Mouse (Mus musculus) urinary bladder, postnatal 10 days (tissue): ENCODE measurements around the gene Polr3f.

Source experiments
- DNase-seq: peaks from one replicate; pipeline ENCODE4 v3.0.0; 2022; ENCODE audit warnings: low spot score

Polr3f gene

DNA sequence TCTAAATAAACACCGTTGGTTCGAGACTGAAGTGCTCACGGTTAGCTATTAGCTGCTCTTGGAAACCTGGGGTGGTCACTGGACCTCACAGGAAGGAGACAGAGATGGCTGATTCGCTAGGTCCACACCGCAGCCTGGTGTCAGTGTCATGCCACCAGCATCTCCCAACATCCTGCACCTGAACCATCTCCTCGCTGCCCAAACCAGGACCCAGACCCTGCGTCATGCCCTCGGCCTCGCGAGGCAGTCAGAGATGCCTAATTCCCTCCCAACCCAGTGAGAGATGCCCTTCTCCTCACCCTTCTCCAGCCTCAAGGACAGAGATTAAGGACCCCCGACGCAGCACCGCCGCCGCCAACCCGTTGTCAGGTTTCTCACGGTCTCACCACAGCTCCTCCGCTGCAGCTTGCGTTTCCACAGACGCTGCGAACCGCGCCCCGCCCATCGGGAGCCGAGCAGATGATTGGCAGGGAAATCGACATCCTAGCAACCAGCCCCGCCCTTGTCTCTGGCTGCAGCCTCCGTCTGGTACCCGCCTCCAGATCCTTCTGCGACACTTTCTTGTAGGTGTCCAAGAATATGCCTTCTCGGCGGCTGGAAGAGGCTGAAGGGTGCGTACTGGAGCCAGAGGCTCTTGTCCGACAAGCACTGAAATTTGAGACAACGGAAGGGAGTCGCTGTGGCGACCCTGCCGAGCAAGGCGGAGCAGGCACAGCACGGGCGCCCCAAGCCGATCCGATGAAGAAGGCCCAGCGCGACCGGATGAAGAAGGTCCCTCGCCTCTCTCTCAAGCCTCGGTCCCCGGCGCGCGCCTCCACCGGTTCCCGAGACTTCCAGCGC is at the start of gene Polr3f, which contains the start of gene Dzank1:
TSS of gene Polr3f (plus strand) at position 738 of the 840 bp plus-strand sequence.
TSS of gene Dzank1 (minus strand) at position 434 of the 840 bp plus-strand sequence.
- DNase-seq: peak; percentile 84

DNA sequence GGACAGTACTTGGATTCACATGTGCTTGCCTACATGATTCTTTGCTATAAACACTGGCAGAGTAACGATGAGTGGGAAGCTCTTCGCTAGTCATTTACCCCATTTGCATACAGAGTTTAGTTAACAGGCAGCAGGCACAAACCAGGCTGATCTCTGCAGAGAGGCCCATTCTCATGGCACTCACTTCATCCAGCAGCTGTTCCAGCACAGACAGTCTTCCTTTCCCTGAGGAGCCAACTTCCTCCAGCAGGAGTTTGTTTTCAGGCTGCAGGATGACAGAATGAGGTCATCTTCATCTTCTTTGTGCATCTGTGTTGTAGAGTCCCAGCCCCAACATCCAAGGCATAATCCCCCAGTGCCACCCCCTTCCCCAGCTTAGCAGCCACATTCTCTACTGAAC is 48.1 kb upstream of the Polr3f start:
- no peak for DNase-seq

DNA sequence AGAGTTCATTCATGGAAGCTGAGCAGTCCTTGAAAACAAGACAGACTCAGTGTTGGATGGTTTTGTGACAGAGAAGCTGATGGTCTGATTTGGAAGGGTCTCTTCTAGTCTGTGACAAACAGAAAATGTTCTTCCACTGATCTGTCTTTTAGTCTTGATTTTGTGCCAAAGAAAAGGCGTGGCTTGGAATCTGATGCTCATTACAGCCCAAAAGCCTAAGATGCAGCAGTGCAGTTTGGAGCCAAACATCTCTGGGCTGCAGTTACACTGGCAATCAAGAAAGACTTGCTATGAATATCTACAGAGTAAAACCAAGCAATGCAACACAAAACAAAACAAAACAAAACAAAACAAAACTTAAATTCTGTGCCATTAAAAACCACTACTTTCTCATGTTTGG is 43.4 kb upstream of the Polr3f start:
- no peak for DNase-seq

DNA sequence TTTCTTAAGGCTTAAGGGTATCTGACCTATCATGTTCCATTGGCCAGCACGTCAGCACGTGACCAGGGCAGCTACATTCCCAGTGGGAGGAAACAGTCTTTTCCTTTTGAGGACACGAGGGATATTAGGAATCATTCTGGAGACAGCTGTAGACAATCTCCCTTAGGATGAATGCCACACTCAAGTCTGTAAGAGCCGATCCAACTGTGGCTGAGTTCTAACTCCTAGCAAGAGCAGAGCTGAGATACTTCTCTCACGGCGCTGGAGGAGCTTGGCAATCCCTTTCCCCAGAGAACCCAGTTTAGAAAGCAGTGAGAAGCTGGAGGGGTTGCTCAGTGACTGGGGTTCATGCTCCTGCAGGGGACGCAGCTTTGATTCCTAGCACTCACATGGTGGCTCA is 42.1 kb upstream of the Polr3f start:
- no peak for DNase-seq

DNA sequence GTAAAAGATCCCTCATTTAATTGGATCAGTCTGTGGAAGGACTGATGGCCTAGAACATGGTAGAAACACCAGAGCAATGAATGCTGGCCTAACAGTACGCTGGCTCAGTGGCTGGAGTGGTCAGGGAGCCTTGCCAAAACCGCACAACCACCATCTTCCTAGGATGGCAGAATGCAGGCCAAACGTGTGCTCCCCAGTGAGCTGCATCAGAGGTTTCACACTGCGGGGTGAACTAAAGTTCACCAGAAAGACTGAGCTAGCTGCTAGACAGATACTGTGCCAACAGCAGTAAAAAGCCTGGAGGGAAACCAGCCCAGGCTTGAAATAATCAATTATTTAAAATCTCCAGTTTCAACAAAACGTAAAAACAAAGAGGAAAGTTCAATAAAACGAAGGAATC is 40.0 kb upstream of the Polr3f start:
- no peak for DNase-seq

DNA sequence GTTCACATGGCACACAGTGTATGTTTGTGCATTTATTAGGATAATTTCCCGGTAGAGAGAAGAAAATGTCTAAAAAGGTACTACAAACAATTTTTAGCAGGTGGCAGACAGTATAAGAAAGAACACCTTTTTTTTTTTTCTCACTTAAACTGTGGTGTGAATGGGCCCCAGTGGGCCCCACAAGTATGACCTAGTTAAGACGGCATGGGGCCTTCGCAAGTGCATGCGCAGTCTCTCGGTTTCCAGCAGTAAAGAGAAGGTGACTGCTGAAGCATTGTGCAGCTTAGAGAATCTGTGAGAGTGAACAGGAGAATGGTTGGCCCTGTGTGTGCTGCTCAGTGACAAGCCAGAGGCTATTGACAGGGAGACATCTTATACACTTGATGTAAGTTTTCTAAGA is 38.2 kb upstream of the Polr3f start:
- DNase-seq: no peak

DNA sequence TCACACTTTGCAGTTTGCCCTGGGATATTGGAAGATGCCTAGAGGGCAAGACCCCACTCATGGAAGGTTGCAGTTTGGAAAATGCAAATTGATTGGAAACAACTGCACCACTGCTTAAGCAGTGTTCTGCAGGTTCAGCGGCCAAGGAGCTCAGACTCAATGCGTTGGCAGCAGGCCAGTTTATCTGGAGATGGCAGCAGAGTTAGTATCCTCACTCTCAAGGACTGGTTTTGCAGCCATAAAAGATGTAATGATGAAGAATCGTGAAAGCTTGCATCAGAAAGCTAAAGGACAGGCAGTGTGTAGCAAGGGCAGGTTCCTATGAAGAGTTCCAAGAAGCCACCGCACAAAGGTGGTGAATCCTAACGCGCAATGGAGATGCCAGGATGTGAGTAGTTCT is 25.4 kb upstream of the Polr3f start:
- DNase-seq: no peak

DNA sequence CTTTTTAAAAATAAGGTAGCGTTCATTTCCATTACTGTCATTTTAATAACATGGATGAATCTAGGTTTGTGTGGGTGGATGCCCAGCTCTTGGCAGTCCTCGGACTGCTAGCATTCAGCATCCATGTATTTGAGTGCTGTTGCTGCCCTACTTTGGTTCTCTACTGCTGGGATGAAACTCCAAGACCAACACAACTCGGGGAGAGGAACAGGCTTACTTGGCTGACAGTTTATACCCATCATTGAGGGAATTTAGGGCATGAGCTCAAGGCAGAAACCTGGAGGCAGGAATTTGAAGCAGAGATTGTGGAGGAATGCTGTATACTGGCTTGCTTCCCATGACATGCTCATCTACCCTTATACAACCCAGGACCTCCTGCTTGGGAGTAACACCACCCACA is 12.9 kb upstream of the Polr3f start:
- DNase-seq: no peak

DNA sequence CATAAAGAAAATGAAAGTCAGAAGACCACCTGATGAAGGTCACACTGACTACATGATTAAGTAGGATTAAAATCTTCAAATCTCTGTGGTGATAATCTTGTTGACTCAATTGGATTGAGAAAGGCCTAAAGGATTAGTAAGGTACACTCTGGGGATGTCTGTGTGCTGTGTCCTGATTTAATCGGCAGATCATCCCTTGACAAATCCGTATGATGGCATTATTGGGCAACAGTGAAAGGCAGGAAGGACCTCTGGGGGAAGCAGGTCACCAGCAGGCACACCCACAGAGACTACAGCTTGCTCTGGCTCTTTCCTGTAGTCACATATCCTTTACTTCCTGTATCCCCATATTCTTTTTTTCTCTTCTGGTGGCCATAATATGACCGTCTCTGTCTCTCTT is 7.7 kb upstream of the Polr3f start:
- no peak for DNase-seq

DNA sequence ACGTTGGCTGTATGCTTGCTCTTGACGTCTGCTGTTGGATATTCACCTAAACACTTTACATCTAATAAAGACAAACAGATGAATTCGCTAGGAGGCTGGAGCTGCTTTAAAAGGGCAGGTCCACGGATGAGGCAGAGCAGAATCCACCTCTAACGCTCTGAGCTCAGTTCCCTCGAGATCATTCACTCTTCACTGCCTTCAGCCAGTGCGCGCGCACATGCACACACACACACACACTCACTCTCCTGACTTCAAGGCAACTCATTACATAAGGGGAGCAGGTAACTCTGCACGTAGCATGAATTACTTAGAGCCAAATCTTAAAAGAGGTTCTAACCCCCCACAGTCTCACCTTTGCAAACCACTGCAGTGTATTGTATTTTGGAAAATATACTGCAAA is 1.7 kb upstream of the Polr3f start:
- DNase-seq: no peak

DNA sequence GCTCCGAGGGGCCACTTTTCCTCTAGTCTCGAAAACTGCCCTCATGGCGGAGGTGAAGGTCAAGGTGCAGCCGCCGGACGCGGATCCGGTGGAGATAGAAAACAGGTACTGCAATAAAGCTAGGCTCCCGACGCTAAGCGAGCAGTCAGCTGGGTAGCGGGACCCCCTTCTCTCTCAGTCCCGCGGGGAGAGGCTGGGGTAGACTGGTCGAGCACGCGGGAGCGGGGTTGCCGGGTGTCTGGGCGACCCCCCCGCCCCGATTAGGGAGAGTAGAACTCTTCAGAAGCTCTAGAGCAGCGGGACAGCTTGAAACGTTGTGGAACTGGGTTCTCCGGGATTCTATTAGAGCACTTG is 280 bp downstream of the Polr3f start:
- no peak for DNase-seq

DNA sequence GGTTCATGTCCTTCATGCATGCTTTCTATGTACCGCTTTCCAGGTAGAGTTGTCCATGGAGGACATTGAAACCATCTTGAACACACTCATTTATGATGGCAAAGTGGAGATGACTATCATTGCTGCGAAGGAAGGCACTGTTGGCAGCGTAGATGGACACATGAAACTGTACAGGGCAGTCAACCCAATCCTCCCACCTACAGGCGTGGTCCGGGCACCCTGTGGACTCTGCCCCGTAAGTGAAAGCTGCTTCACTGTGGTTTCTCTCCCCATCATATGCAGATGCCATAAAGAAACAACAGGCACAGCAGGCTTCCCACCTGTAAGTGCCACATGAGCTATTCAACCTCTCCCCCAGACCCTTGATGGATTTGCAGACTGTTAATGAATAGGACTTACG is 9.6 kb downstream of the Polr3f start:
- DNase-seq: no peak

DNA sequence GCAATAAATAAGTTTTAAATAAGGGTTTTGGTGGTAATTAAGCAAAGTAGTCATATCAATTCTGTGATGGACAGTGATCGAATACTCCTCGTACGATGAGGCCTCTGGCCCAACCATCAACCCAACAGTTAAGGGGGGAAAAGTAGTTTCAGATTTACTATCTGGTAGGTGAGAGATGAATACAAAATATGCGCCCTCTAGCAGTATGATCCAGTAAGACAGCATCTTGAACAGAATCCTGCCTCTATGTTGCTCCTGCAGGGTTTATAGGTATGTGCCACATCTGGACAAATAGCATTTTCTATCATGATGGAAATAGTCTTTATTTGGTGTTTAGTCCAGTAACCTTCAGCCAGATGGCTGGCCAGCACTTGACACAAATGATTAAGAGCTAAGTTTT is 13.7 kb downstream of the Polr3f start:
- no peak for DNase-seq

DNA sequence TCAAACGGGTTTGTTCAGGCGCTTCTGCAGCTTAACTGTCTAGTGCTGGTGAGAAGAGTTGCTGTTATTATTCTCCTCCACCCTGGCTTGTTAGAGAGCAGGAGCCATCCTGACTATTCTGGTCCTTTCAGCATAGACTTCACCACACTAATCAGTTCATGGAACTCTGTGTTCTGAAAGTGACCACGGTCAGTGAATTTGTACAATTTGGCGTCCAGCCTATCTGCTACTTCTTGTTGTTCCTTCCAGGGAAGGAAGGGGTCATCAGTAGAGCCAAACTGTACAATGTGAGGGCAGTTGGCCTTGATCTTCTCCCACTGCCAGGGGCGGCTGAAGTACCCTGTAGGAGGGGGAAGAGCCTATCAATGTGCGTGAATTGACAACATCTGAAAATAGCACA is 16.2 kb downstream of the Polr3f start:
- DNase-seq: no peak

DNA sequence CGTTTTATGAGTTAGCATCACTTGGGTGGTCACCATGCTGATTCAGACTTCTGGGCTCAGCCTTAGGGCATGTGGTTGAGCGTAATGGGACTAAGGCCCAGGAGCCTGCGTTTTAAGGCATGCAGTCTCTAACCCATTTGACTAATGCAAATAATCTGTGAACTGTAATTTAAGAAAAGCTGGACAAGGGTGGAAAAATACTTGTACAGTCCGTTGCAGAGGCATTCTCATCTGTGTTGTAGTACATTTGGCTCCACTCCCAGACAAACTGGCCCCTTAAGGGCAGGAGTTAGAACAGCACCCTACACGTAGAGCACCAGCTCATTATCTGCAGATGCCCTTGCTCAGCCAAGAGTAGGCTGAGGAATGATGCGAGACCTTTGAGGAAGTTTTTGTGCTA is 17.1 kb downstream of the Polr3f start:
- DNase-seq: no peak

DNA sequence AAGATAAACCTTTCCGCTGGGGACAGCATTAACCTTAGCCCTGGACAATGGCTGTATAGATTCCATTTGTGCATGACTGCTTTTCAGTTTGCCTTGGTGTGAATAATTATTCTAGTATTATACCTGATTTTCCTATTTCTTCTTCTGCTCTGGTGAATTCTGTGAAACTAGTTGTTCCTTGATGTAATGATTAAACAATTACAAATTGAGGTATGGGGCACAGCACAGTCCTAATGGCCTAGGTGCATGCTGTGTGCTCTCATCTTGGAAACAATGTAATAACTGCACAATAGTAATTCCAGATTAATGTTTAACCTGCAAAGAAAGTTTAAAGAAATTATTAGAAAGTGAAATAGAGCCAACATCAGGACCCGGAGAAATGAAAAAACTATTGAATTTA is 17.5 kb downstream of the Polr3f start:
- no peak for DNase-seq

DNA sequence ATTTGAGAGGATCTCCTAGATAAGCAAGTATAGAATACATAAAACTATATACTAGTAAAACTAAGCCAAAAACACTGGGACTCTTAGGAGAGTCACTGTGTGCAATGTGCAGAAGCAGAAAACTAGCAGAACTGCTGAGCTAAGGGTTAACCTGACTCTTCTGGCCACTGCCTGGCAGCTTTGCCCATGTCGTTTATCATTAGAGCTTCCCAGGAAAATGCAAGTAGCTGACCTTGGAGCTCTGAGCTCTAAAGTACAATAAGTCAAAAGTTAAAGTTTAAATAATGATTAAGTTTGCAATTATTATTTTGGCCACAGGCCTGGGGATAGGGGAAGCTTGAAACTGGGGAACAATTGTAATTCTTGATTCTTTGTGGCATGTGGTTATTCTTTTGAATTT is 18.0 kb downstream of the Polr3f start:
- no peak for DNase-seq

DNA sequence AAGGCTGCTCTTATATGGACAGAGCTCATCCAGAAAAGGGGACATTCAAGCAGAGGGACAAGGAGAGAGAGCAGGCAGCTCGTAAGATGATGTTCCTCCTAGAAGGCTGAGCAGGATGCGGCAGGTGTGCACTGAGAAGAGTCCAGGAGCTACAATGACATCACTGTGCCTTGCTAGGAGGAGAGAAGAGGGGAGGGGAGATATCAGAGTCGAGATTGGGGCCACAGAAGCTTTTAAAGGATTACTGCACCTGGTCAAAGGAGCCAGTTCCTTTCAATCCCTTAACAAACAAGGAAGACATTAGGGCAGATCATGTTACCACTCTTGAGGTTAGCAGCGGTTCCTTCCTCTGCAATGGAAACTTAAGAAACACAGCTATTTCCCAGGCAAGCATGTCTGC is 20.0 kb downstream of the Polr3f start:
- DNase-seq: no peak

DNA sequence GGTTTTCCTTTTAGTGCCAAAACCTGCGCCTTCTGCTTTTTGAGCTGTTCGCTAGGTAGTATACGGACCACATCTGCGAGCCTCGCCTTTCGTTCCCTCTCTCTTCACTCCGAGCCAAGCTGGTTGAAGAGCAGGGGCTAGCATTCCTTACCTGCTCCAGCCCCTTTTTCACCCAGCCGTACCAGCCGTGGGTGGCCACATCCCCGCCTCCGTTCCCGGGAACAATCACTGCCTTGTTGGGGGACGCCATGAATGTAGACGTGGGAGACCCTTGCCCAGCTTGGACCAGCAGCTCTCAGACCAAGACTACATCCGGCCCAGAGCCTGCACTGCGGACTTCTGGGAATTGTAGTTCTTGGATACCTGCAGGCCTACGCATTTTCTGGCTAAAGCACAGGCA is 23.0 kb downstream of the Polr3f start, which contains the start of gene Rbbp9:
TSS of gene Rbbp9 (minus strand) at position 341 of the 400 bp plus-strand sequence.
- DNase-seq: no peak

DNA sequence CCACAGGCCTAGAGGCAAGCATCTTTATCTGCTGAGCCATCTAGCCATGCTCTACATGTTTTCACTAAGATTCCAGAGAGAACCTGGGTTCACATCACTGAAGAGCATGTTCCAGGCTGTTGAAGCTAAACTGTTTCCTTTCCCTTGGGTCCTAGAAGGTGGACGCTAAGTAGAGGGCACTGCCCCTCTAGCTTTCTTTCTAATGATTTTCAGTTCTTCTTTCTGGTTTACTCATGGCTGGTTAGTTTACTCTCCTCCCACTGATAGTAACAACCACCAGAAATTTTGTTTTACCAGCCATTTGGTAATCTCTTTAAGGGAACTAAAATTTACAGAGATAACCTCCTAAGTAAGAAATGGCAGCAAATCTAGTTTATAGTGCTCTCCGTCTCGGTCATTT is 26.4 kb downstream of the Polr3f start:
- no peak for DNase-seq

DNA sequence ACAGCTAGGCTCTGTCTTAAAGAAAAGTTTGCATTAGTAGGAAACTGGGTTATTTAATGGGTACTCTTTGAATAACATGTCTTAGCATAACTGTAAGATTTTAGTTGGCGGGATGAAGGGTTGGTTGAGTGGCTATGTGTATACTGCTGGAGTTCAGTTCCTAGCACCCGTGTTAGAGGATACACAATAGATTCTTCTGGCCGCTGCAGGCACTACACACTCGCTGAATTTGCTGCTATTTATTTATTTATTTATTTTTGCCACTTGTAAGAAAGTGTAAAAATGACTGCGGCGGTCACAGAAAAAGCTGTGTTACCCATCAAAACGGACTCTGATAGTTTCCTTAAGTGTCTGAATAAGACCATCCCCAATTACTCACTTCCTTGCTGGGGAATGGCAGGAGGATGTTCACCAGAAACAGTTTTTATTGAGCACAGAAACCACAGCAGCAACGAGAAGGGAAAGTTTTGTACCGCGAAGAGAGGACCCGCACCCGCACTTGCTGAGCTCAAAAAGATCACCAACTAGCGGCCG is 27.8 kb downstream of the Polr3f start:
- no peak for DNase-seq

DNA sequence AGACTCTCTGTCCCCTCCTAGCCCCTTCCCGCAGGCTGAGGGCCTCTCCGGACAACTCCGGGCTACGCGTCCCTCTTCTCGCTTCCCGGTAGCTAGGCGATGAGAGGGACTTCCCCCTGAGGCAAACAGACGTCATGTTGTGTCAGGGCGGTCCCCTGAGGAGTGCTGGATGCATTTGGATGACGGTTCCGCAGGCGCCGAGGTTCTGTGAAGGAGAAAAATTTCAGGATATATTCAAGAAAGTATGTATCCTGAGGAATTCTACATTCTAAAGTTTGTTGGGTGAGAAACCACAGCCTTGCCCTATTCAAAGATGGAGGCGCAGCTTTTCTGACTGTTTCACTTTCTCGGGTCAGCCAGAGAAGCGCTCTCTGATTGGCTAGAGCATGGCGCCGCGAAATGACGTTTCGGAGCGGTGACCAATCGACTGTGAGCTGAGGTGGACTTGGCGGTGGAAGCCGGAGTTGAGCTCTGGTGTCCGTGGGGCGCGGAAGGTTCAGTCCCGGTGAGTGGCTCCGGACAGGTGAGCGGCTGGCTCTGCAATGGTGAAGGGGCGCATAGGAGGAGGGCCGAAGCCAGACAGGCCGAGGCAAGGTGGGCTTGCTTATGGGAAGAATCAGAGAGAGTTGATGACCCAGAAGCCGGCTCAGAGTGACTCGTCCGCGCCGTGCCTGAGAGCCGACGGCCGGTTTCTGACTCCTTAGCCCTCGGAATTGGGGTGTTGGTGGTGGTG is 28.5 kb downstream of the Polr3f start, which contains the start of gene Sec23b:
TSS of gene Sec23b (plus strand) at position 410 of the 733 bp plus-strand sequence.
- peak; percentile 91 for DNase-seq

DNA sequence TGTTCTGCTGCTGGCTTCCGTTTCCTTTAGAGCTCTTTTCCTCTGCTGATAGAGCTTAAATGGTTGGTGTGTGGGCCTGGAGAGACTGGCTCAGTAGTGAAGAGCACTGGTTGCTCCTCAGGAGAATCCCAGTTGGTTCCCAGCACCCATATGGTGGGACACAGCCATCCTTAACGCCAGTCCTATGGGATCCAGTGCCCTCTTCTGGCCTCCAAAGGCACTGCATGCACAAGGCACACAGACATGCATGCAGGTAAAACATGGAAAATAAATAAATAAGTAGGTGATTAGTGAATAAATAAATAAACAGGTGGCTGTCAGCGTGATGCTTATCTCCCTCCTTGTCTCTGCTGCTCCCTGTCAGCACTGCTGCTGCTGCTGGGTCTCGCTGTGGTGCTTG is 61.2 kb downstream of the Polr3f start:
- no peak for DNase-seq
